Mouse (Mus musculus): Measurements from ENCODE around the gene Fxyd7. TPM values are rescaled to one million over a fixed set of nuclear protein-coding genes. Genes with fewer than 3 reads are reported as not detected.

Fxyd7 gene
- polyA plus RNA-seq, 1 experiment from 2014 or later, result 2.9 TPM

- WGBS, result 74% methylated on average over 9 of the region's 9 CpGs
- ATAC-seq (ENCODE audit: insufficient number of reproducible peaks, low FRiP score, low TSS enrichment, low read depth) (no peak), DNase-seq (ENCODE audit: low spot score) (no peak)
- Histone ChIP-seq H3K27ac (replicated peaks; ENCODE audit: low read depth, low read length) (no peak overlapping the region), H3K9me3 (ENCODE audit: control insufficient read depth, low read length) (no peaks in the 10 kb centered on the region), H3K9ac (ENCODE audit: low read length) (no peak overlapping the region), H3K4me3 (ENCODE audit: low read depth, low read length) (no peak overlapping the region), H3K36me3 (ENCODE audit: control insufficient read depth, insufficient read depth, low read length) (no peaks in the 10 kb centered on the region), H3K27me3 (ENCODE audit: control insufficient read depth, insufficient read depth, low read length) (no peaks in the 10 kb centered on the region), H3K4me2 (ENCODE audit: low read depth, severe bottlenecking) (no peak overlapping the region), H3K4me1 (ENCODE audit: control insufficient read depth, insufficient read depth, low read length) (no peaks in the 10 kb centered on the region)
Measured at GRCm38 (mm10) chr7:31033409-31034165, 17.7 kb downstream of the Fxyd7 start.

GRCm38 (mm10) chr7:31031731-31032130 is 19.5 kb downstream of the Fxyd7 start:
- Histone ChIP-seq H3K4me3 (ENCODE audit: low read depth, low read length) (no peak overlapping the region), H3K4me1 (ENCODE audit: control insufficient read depth, insufficient read depth, low read length) (no peaks in the 10 kb centered on the region), H3K27me3 (ENCODE audit: control insufficient read depth, insufficient read depth, low read length) (no peaks in the 10 kb centered on the region), H3K9me3 (ENCODE audit: control insufficient read depth, low read length) (no peaks in the 10 kb centered on the region), H3K36me3 (ENCODE audit: control insufficient read depth, insufficient read depth, low read length) (no peaks in the 10 kb centered on the region), H3K27ac (replicated peaks; ENCODE audit: low read depth, low read length) (no peak overlapping the region), H3K9ac (ENCODE audit: low read length) (no peak overlapping the region), H3K4me2 (ENCODE audit: low read depth, severe bottlenecking) (no peak overlapping the region)
- ATAC-seq (ENCODE audit: insufficient number of reproducible peaks, low FRiP score, low TSS enrichment, low read depth) (no peak), DNase-seq (ENCODE audit: low spot score) (no peak)
- whole genome bisulfite sequencing, result 84% methylated on average over 7 of the region's 7 CpGs

- Histone ChIP-seq H3K9me3 (ENCODE audit: control insufficient read depth, low read length) (no peaks in the 10 kb centered on the region), H3K27me3 (ENCODE audit: control insufficient read depth, insufficient read depth, low read length) (no peaks in the 10 kb centered on the region), H3K9ac (ENCODE audit: low read length) (no peak overlapping the region), H3K4me3 (ENCODE audit: low read depth, low read length) (no peak overlapping the region), H3K4me1 (ENCODE audit: control insufficient read depth, insufficient read depth, low read length) (no peaks in the 10 kb centered on the region), H3K36me3 (ENCODE audit: control insufficient read depth, insufficient read depth, low read length) (no peaks in the 10 kb centered on the region), H3K4me2 (ENCODE audit: low read depth, severe bottlenecking) (no peak overlapping the region), H3K27ac (replicated peaks; ENCODE audit: low read depth, low read length) (no peak overlapping the region)
- DNase-seq (ENCODE audit: low spot score) (no peak), ATAC-seq (ENCODE audit: insufficient number of reproducible peaks, low FRiP score, low TSS enrichment, low read depth) (no peak)
- WGBS, result 73% methylated on average over 2 of the region's 2 CpGs
Measured at GRCm38 (mm10) chr7:31030717-31031116, 20.6 kb downstream of the Fxyd7 start.

GRCm38 (mm10) chr7:31028609-31029008 is 22.7 kb downstream of the Fxyd7 start:
- H3K4me1 ChIP-seq (ENCODE audit: control insufficient read depth, insufficient read depth, low read length), result no peaks in the 10 kb centered on the region
- H3K9me3 ChIP-seq (ENCODE audit: control insufficient read depth, low read length), result no peaks in the 10 kb centered on the region
- H3K27ac ChIP-seq (replicated peaks; ENCODE audit: low read depth, low read length), result no peak overlapping the region
- ATAC-seq (ENCODE audit: insufficient number of reproducible peaks, low FRiP score, low TSS enrichment, low read depth) (no peak), DNase-seq (ENCODE audit: low spot score) (no peak)
- no peak overlapping the region for H3K4me2 ChIP-seq (ENCODE audit: low read depth, severe bottlenecking)
- no peaks in the 10 kb centered on the region for H3K36me3 ChIP-seq (ENCODE audit: control insufficient read depth, insufficient read depth, low read length)
- H3K4me3 ChIP-seq (ENCODE audit: low read depth, low read length), result no peak overlapping the region
- WGBS, result 77% methylated on average over 8 of the region's 8 CpGs
- no peaks in the 10 kb centered on the region for H3K27me3 ChIP-seq (ENCODE audit: control insufficient read depth, insufficient read depth, low read length)
- no peak overlapping the region for H3K9ac ChIP-seq (ENCODE audit: low read length)

- no peak for DNase-seq (ENCODE audit: low spot score)
- no peaks in the 10 kb centered on the region for H3K9me3 ChIP-seq (ENCODE audit: control insufficient read depth, low read length)
- ATAC-seq (ENCODE audit: insufficient number of reproducible peaks, low FRiP score, low TSS enrichment, low read depth), result peak; percentile 65
- H3K4me2 ChIP-seq (ENCODE audit: low read depth, severe bottlenecking), result no peak overlapping the region
- no peak overlapping the region for H3K27ac ChIP-seq (replicated peaks; ENCODE audit: low read depth, low read length)
- WGBS, result 56% methylated on average over 10 of the region's 10 CpGs
- no peaks in the 10 kb centered on the region for H3K36me3 ChIP-seq (ENCODE audit: control insufficient read depth, insufficient read depth, low read length)
- no peaks in the 10 kb centered on the region for H3K27me3 ChIP-seq (ENCODE audit: control insufficient read depth, insufficient read depth, low read length)
- H3K9ac ChIP-seq (ENCODE audit: low read length), result no peak overlapping the region
- H3K4me3 ChIP-seq (ENCODE audit: low read depth, low read length), result no peak overlapping the region
- 0 out of 2 replicates have a peak, but pooled peaks cover 4% of the 10 kb centered on the region for H3K4me1 ChIP-seq (ENCODE audit: control insufficient read depth, insufficient read depth, low read length)
Measured at GRCm38 (mm10) chr7:31017104-31017901, 34.0 kb downstream of the Fxyd7 start.

- Histone ChIP-seq H3K4me2 (ENCODE audit: low read depth, severe bottlenecking) (no peak overlapping the region), H3K27ac (replicated peaks; ENCODE audit: low read depth, low read length) (no peak overlapping the region), H3K9me3 (ENCODE audit: control insufficient read depth, low read length) (no peaks in the 10 kb centered on the region), H3K9ac (ENCODE audit: low read length) (no peak overlapping the region), H3K27me3 (ENCODE audit: control insufficient read depth, insufficient read depth, low read length) (no peaks in the 10 kb centered on the region), H3K4me3 (ENCODE audit: low read depth, low read length) (no peak overlapping the region), H3K4me1 (ENCODE audit: control insufficient read depth, insufficient read depth, low read length) (0 out of 2 replicates have a peak, but pooled peaks cover 4% of the 10 kb centered on the region), H3K36me3 (ENCODE audit: control insufficient read depth, insufficient read depth, low read length) (no peaks in the 10 kb centered on the region)
- no peak for ATAC-seq (ENCODE audit: insufficient number of reproducible peaks, low FRiP score, low TSS enrichment, low read depth)
- no peak for DNase-seq (ENCODE audit: low spot score)
- 81% methylated on average over 5 of the region's 5 CpGs for WGBS
Measured at GRCm38 (mm10) chr7:31012971-31013370, 38.3 kb downstream of the Fxyd7 start.

GRCm38 (mm10) chr7:31008889-31009288 is 42.4 kb downstream of the Fxyd7 start:
- peak; percentile 67; the same call in 1 of the 2 replicates for ATAC-seq (ENCODE audit: insufficient number of reproducible peaks, low FRiP score, low TSS enrichment, low read depth)

GRCm38 (mm10) chr7:31008175-31008574 is 43.1 kb downstream of the Fxyd7 start:
- 69% methylated on average over 1 of the region's 1 CpGs for WGBS
- ATAC-seq (ENCODE audit: insufficient number of reproducible peaks, low FRiP score, low TSS enrichment, low read depth) (peak; percentile 36; the same call in 1 of the 2 replicates), DNase-seq (ENCODE audit: low spot score) (no peak)
- H3K4me3 ChIP-seq (ENCODE audit: low read depth, low read length), result no peak overlapping the region
- no peaks in the 10 kb centered on the region for H3K27me3 ChIP-seq (ENCODE audit: control insufficient read depth, insufficient read depth, low read length)
- no peaks in the 10 kb centered on the region for H3K4me1 ChIP-seq (ENCODE audit: control insufficient read depth, insufficient read depth, low read length)
- no peak overlapping the region for H3K9ac ChIP-seq (ENCODE audit: low read length)
- H3K36me3 ChIP-seq (ENCODE audit: control insufficient read depth, insufficient read depth, low read length), result no peaks in the 10 kb centered on the region
- no peak overlapping the region for H3K4me2 ChIP-seq (ENCODE audit: low read depth, severe bottlenecking)
- no peaks in the 10 kb centered on the region for H3K9me3 ChIP-seq (ENCODE audit: control insufficient read depth, low read length)
- H3K27ac ChIP-seq (replicated peaks; ENCODE audit: low read depth, low read length), result no peak overlapping the region

More at GRCm38 (mm10) chr7:31008889-31009288, 42.4 kb downstream of the Fxyd7 start:
- no peak overlapping the region for H3K4me2 ChIP-seq (ENCODE audit: low read depth, severe bottlenecking)
- H3K4me1 ChIP-seq (ENCODE audit: control insufficient read depth, insufficient read depth, low read length), result no peaks in the 10 kb centered on the region
- H3K9ac ChIP-seq (ENCODE audit: low read length), result no peak overlapping the region
- no peak overlapping the region for H3K4me3 ChIP-seq (ENCODE audit: low read depth, low read length)
- H3K9me3 ChIP-seq (ENCODE audit: control insufficient read depth, low read length), result no peaks in the 10 kb centered on the region
- no peak overlapping the region for H3K27ac ChIP-seq (replicated peaks; ENCODE audit: low read depth, low read length)
- H3K36me3 ChIP-seq (ENCODE audit: control insufficient read depth, insufficient read depth, low read length), result no peaks in the 10 kb centered on the region
- H3K27me3 ChIP-seq (ENCODE audit: control insufficient read depth, insufficient read depth, low read length), result no peaks in the 10 kb centered on the region
- WGBS, result 14% methylated on average over 3 of the region's 3 CpGs
- DNase-seq (ENCODE audit: low spot score), result peak; percentile 33
